Mouse (Mus musculus) CD8-positive naive resting alpha-beta T cell, adult 57 days (primary cell): Measurements from ENCODE around the gene Cxcl16. TPM values are rescaled to one million over a fixed set of nuclear protein-coding genes. Genes with fewer than 3 reads are reported as not detected.

Experiments
- total RNA-seq: library from RNA; stranded (reverse); gene quantifications from one replicate; pipeline ENCODE4 v1.2.4, GENCODE M21; 2023

Gene Cxcl16
- total RNA-seq: 2.5 TPM

DNA sequence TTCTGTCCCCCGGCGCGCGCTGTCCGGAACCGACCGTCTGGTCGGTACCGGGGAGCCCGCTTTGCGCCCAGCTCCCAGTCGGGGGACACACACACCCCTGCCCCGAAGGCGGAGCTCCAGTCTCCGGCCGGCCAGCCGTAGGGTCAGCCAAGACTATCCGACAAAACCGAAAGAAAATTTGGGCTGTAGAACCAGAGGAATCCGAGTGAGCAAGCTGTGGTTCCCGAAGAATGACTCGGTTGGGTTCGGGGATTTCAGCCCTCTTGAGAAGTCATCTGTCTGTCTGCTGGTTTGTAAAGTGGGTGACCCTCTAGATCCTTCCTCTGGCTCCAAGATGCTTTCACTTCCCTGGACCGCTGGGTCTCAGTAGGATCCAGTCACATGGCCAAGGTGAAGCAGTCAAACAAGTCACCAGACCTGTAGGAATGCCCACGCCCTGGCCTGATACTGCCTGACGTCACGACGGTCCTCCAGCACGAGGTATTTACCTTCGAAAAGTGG lies at the start of gene Cxcl16:
Gene Cxcl16, minus strand, starts transcription at position 384 of the 501 bp plus-strand sequence.

DNA sequence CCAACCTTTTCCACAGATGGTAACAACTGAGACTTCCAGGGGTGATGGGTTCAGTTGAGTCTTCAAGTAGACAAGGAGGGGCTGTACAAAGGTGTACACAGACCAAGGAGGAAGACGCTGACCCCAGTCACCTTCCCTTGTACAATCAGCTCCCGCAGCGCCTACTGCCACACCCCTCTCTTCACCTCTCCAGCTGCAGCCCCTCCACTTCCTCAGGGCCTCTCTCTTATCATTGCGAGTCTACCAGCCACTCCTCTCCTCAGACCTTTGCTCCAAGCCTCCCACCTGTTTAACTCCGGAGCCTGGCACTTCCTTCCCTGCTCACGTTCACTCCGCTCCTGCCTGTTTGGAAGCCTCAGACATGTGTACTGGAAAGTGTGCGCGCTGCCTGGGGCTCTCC lies 45.2 kb upstream of the Cxcl16 start, which contains the start of gene Tm4sf5:
Gene Tm4sf5, plus strand, starts transcription at position 275 of the 400 bp plus-strand sequence.

DNA sequence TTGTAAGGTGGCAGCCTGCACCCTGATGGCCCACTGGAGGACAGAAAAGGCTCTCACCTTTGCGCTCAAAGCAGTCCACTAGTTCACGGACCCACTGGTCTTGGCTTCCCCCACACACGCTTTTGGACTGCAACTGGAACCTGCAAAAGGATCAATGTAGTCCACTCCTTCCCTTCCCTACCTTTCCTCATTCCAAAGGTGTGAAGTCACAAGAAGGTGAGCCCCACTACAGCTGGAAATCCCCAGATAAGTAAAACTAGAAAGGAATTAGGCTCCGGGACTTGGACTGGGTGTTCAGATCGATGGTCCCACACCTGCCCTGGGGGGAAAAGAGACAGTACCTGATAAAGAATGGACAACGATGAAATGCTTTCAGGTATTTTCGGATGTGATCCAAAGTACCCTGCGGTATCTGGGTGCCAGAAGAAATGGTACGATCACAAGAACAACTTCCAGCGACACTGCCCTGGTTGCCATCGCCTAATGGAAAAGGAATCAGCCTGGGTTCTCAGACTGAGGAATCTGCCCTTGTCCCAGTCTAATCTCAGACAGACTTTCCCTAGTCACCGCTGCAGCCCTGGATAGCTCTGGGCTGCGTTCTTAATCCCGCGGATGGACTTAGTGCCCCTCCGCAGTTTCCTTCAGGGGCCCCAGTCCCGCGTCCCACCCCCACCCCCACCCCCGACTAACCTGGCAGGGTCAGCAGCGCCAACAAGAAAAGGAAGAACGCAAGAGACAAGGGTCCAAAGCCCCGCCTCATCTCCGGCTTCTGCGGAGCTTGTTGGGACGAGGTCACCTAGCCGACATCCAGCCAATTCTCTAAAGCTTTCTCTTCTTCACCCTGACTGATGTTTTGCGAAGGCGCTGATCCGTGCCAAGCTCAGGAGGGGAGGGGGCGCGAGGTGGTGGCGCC lies 840 bp downstream of the Cxcl16 start, which contains the start of gene Zmynd15:
Gene Zmynd15, plus strand, starts transcription at position 746 of the 913 bp plus-strand sequence.

DNA sequence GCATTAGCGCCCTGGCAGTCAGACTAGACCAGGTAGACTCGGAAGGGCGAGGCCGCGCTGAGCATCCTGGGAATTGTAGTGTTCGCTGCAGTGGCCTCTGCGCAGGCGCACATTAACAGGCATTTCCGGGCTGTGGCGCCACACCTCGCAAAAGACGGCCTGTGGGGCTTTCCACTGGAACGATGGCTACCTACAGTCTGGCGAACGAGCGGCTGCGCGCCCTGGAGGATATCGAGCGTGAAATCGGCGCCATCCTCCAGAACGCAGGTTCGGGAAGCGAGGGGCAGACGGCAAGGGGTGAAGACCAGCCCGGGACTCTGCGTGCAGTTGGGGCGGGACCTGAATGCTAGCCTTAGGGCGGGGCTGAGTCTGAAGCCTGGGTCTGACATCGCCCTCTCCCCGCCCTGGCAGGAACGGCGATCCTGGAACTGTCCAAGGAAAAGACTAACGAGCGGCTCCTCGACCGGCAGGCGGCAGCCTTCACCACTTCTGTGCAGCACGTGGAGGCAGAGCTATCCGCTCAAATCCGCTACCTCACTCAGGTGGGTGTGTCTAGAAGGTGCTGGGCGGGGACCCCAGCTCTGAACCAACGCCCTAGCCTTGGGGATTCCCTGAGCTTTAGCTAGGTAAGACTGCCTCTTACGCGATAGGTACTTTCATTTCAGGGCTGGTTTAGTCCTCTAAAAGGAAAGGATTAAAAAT lies 7.8 kb downstream of the Cxcl16 start, which contains the start of gene Med11:
Gene Med11, plus strand, starts transcription at position 123 of the 702 bp plus-strand sequence.

DNA sequence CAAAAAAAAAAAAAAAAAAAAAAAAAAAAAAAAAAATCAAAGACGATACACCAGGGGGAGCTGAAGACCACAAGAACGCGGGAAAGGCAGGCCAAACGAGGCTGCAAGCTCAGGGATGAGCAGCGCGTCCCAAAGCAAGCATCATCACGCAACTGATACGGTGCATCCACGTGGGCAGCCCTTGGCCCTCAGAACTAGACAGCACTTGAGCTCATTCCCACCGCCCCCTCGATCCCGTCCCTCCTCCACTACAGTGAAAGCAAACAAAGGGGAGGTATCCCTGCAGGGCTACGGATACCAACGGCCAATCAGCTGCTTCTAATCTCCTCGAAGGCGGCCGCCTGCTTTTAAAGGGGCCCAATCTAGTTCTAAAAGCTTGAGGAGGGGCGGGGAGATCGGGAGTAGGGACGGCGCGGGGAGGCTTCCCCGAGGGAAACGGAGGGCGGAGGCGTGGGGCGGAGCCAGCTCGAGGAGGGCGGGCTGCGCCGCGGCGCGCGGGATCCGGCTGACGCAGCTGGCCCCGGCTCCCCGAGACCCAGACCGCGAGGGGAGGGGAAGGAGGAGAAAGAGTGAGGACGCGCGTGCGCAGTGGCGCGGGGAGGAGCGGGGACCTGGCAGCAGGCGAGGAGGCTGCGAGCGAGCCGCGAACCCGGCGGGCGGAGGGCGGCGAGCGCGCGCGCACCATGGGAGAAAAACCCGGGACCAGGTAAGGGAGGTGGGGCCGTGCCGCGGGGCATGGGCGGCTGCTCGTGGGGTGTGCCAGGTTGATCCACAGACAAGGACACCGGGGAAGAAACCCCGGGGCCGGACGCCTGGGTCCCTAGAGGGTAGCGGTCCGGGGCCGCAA lies 27.5 kb downstream of the Cxcl16 start, which contains the start of gene Arrb2:
Gene Arrb2, plus strand, starts transcription at position 588 of the 847 bp plus-strand sequence.

DNA sequence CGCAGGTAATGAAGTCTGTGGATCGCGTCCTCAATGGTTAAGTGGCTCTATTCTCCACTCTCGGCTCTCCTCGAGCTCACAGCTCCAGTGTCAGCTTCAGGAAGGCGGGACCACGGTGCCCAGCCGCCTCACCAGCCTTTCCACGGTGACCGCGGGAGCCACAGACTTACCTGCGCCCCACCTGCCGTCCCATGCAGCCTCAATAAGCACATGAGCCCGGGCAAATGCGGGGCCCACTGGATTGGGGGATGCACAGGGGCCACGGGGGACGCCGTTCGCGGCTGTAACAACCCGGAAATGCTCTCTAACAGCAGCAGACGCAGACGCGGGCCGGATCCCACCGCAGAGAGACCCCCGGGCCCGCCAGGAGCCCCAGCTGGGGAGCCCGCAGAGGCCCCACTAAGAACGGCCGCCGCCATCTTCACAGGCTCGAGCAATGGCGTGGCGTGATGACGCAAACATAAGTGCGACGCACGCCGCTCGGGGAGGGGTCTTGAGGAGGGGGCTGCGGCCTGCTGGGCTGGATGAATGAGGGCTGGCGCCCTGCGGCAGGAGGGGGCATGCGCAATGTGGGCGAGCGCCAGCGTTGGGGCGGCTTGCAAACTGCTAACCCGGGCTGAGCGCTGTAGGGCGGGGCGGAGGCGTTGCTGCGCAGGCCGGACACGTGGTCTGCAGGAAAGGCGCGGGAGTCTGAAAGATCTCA lies 50.0 kb downstream of the Cxcl16 start, which contains the start of gene Pelp1:
Gene Pelp1, minus strand, starts transcription at position 438 of the 703 bp plus-strand sequence.

Other genes starting within 250 kb of the Cxcl16 start
- gene Slc16a11, start 247.2 kb downstream of the Cxcl16 start, total RNA-seq: not detected
- gene Slc16a13, start 238.9 kb downstream of the Cxcl16 start, total RNA-seq: 2.5 TPM
- gene Bcl6b, start 230.2 kb downstream of the Cxcl16 start, total RNA-seq: 0.15 TPM
- 60.8 TPM for gene 0610010K14Rik, start 222.1 kb downstream of the Cxcl16 start, total RNA-seq
- gene Gm21988, start 220.2 kb downstream of the Cxcl16 start, total RNA-seq: 4.4 TPM
- 59.2 TPM for gene Rnasek, start 220.1 kb downstream of the Cxcl16 start, total RNA-seq
- gene Alox12, start 204.6 kb downstream of the Cxcl16 start, total RNA-seq: not detected
- not detected for gene Alox12e, start 137.4 kb downstream of the Cxcl16 start, total RNA-seq
- 0.77 TPM for gene Alox15, start 108.0 kb downstream of the Cxcl16 start, total RNA-seq
- gene Pelp1, start 50.0 kb downstream of the Cxcl16 start, total RNA-seq: 26.8 TPM
- gene Arrb2, start 27.3 kb downstream of the Cxcl16 start, total RNA-seq: 289 TPM
- 27.4 TPM for gene Med11, start 8.1 kb downstream of the Cxcl16 start, total RNA-seq
- 1.8 TPM for gene Zmynd15, start 551 bp downstream of the Cxcl16 start, total RNA-seq
- gene Tm4sf5, start 45.3 kb upstream of the Cxcl16 start, total RNA-seq: not detected
- not detected for gene Vmo1, start 54.6 kb upstream of the Cxcl16 start, total RNA-seq
- not detected for gene Gltpd2, start 59.2 kb upstream of the Cxcl16 start, total RNA-seq
- 123 TPM for gene Psmb6, start 65.4 kb upstream of the Cxcl16 start, total RNA-seq
- not detected for gene Gm40193, start 73.0 kb upstream of the Cxcl16 start, total RNA-seq
- gene Pld2, start 80.1 kb upstream of the Cxcl16 start, total RNA-seq: 3.7 TPM
- 159 TPM for gene Mink1, start 102.9 kb upstream of the Cxcl16 start, total RNA-seq
- gene 4930544D05Rik, start 155.9 kb upstream of the Cxcl16 start, total RNA-seq: 0.95 TPM
- 1.5 TPM for gene Chrne, start 159.2 kb upstream of the Cxcl16 start, total RNA-seq
- not detected for gene Gp1ba, start 179.1 kb upstream of the Cxcl16 start, total RNA-seq
- 242 TPM for gene Rnf167, start 187.3 kb upstream of the Cxcl16 start, total RNA-seq
- gene Slc25a11, start 187.5 kb upstream of the Cxcl16 start, total RNA-seq: 53.9 TPM
- 1,382 TPM for gene Pfn1, start 194.7 kb upstream of the Cxcl16 start, total RNA-seq
- gene Eno3, start 197.2 kb upstream of the Cxcl16 start, total RNA-seq: 22.7 TPM
- gene Spag7, start 209.4 kb upstream of the Cxcl16 start, total RNA-seq: 34.6 TPM
- 45.5 TPM for gene Camta2, start 228.1 kb upstream of the Cxcl16 start, total RNA-seq
- not detected for gene Inca1, start 240.2 kb upstream of the Cxcl16 start, total RNA-seq
- gene Kif1c, start 240.6 kb upstream of the Cxcl16 start, total RNA-seq: 27.4 TPM